Mouse (Mus musculus) small intestine, adult 2 months (tissue): Measurements from ENCODE around the gene Gzmd. TPM values are rescaled to one million over a fixed set of nuclear protein-coding genes. Genes with fewer than 3 reads are reported as not detected.
"Not testable (repeated sequence)": the region's sequence is repeated elsewhere in the genome, so short reads cannot be mapped to it uniquely, and the experiment has no call there.

Source experiments
- H3K27ac ChIP-seq: fragments of 200-500 bp; 2 replicates; pipeline ENCODE4 v1.5.1; 2012; ENCODE audit warnings: low read depth, low read length, control low read depth, inconsistent platforms; ENCODE audit not compliant: insufficient read depth
- H3K27me3 ChIP-seq: fragments of 200-500 bp; 2 replicates; pipeline ENCODE4 v1.6.1; 2012; ENCODE audit warnings: mild to moderate bottlenecking, moderate library complexity, low read length, inconsistent platforms; ENCODE audit not compliant: control insufficient read depth, insufficient read depth
- H3K36me3 ChIP-seq: fragments of 200-500 bp; 2 replicates; pipeline ENCODE4 v1.6.1; 2012; ENCODE audit warnings: mild to moderate bottlenecking, low read length, control low read depth, inconsistent platforms; ENCODE audit not compliant: control insufficient read depth, insufficient read depth
- H3K4me1 ChIP-seq: fragments of 200-500 bp; 2 replicates; pipeline ENCODE4 v1.6.1; 2012; ENCODE audit warnings: low read length, inconsistent platforms, mixed read lengths; ENCODE audit not compliant: control insufficient read depth, insufficient read depth, insufficient read length
- H3K4me3 ChIP-seq: fragments of 200-500 bp; 2 replicates; pipeline ENCODE4 v1.5.1; 2012; ENCODE audit warnings: low read depth, mild to moderate bottlenecking, control low read depth, inconsistent platforms, low read length, moderate library complexity
- CTCF ChIP-seq: fragments of 200-500 bp; IDR thresholded peaks from 2 replicates; pipeline ENCODE4 v1.5.1; 2012; ENCODE audit warnings: low read depth, mild to moderate bottlenecking, control low read depth, inconsistent platforms, low read length, moderate library complexity, mixed read lengths; ENCODE audit not compliant: insufficient replicate concordance, insufficient read length; ENCODE audit errors: extremely low read depth
- POLR2A ChIP-seq: fragments of 200-500 bp; IDR thresholded peaks from 2 replicates; pipeline ENCODE4 v1.6.1; 2012; ENCODE audit warnings: low read depth, mild to moderate bottlenecking, control low read depth, inconsistent platforms, low read length, moderate library complexity
- WGBS: fragments of 180-500 bp; shearing (Covaris S2); methylation state at CpG from one replicate; pipeline ENCODE4 v1.1.7; 2018; 5-methylcytosine and 5-hydroxymethylcytosine counted together
- polyA plus RNA-seq: library from polyadenylated mRNA; depleted of rRNA; stranded (reverse); fragments of >200 nt; gene quantifications from 2 replicates; pipeline ENCODE4 v1.2.3, GENCODE M21; 2012; rRNA removed

The Gzmd gene
- polyA plus RNA-seq = not detected in 2 replicates

DNA sequence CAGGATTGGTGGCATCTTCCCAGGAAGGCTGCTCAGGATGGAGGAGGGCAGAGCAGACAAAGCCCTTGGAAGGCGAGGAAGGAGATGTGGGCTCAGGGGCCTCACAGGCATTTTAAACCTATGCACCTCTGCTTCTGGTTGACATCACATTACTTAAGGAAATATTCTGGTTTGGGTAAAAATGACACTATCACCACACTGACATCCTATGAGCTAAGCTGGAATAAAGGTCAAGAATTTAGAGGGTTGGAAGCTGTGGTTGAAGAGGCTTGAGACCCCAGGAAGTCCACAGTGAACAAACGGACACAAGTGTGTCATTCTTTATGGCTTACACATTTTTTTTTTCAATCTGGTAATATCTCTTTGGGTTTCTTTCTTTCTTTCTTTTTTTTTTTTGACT lies at the start of gene Gzmd:
Gene Gzmd (minus strand): TSS at position 101 of the 400 bp plus-strand sequence.
- H3K4me1 ChIP-seq, H3K36me3 ChIP-seq, H3K27ac ChIP-seq, H3K27me3 ChIP-seq, H3K4me3 ChIP-seq: not testable (repeated sequence)
- whole genome bisulfite sequencing = 72% methylated on average over 2 of the region's 2 CpGs

GRCm38 (mm10) chr14:56177651-56178050 lies 45.2 kb upstream of the Gzmd start:
- 20% methylated on average over 8 of the region's 8 CpGs for WGBS
- H3K4me1 ChIP-seq, H3K27me3 ChIP-seq, H3K36me3 ChIP-seq, H3K27ac ChIP-seq, H3K4me3 ChIP-seq: not testable (repeated sequence)
- peak; percentile 34; the same call in 1 of the 2 replicates for TF ChIP-seq CTCF

- no peak within 1 kb of the TSS for H3K27ac ChIP-seq
- WGBS = 86% methylated on average over 5 of the region's 5 CpGs
- TF ChIP-seq POLR2A (no peak), CTCF (no peak)
- H3K4me3 ChIP-seq = no peak within 1 kb of the TSS
- no peaks in the 10 kb centered on the region for H3K36me3 ChIP-seq
- H3K4me1 ChIP-seq = no peaks in the 10 kb centered on the region
- no peaks in the 10 kb centered on the region for H3K27me3 ChIP-seq
Observed at GRCm38 (mm10) chr14:56174499-56174898, 42.1 kb upstream of the Gzmd start, which contains the start of gene Gzmn. Gzmn (minus strand) TSS chr14:56174599.

DNA sequence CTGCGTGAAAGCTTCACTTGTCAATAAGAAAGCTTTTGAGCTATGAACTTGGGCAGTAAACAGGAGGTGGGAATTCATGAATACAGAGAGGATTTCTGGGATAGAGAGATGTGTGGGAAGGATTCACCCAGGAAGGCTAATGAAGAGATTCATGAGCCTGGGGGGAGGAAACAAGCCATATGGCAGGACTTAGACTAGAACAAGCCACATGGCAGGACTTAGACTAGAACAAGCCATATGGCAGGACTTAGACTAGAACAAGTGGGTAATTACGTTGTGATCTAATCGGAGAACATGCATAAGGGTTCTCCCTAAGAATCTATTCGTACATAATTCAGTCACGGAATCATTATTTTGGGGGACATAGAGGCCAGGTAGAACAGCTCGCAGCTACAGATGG lies 41.0 kb upstream of the Gzmd start:
- WGBS = 92% methylated on average over 6 of the region's 6 CpGs
- Histone ChIP-seq H3K4me3 (no peak overlapping the region), H3K27ac (no peak overlapping the region), H3K4me1 (no peaks in the 10 kb centered on the region), H3K27me3 (no peaks in the 10 kb centered on the region), H3K36me3 (no peaks in the 10 kb centered on the region)
- TF ChIP-seq POLR2A (no peak), CTCF (no peak)

DNA sequence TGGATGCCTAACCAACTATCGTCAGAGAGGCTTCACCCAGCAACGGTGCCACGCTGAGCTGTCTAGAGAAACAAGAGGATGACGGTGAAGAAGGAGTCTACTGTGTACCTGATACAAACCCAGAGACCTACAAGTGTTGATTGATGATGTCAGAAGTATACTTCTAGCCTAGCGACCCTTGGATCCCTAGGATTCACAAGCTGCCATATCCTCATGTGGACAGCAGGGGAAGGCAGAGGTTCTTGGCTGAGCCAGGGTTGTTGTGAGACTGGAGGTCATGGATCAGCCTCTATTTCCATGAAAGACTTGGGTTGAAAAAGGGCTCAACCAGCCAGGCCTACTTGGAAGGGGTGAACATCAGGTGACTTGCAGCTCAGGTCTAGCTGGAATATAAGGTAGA lies 40.3 kb upstream of the Gzmd start:
- no peak overlapping the region for H3K4me3 ChIP-seq
- WGBS = 88% methylated on average over 5 of the region's 5 CpGs
- no peak for TF ChIP-seq CTCF
- TF ChIP-seq POLR2A = no peak
- H3K4me1 ChIP-seq = no peaks in the 10 kb centered on the region
- H3K36me3 ChIP-seq = no peaks in the 10 kb centered on the region
- H3K27ac ChIP-seq = no peak overlapping the region
- no peaks in the 10 kb centered on the region for H3K27me3 ChIP-seq

- H3K4me3 ChIP-seq = no peak overlapping the region
- H3K27me3 ChIP-seq = no peaks in the 10 kb centered on the region
- no peaks in the 10 kb centered on the region for H3K36me3 ChIP-seq
- TF ChIP-seq CTCF = no peak
- no peak for TF ChIP-seq POLR2A
- H3K4me1 ChIP-seq = no peaks in the 10 kb centered on the region
- H3K27ac ChIP-seq = no peak overlapping the region
- WGBS = 70% methylated on average over 6 of the region's 6 CpGs
Observed at GRCm38 (mm10) chr14:56168009-56168408, 35.6 kb upstream of the Gzmd start.

GRCm38 (mm10) chr14:56162109-56162508 lies 29.7 kb upstream of the Gzmd start:
- Histone ChIP-seq H3K27me3 (no peaks in the 10 kb centered on the region), H3K4me3 (no peak overlapping the region), H3K4me1 (no peaks in the 10 kb centered on the region), H3K27ac (no peak overlapping the region), H3K36me3 (no peaks in the 10 kb centered on the region)
- TF ChIP-seq CTCF (no peak), POLR2A (no peak)
- WGBS = 83% methylated on average over 2 of the region's 2 CpGs

GRCm38 (mm10) chr14:56159479-56159878 lies 27.1 kb upstream of the Gzmd start, which contains the start of gene Gzmg:
Gzmg (minus strand) TSS chr14:56159579.
- H3K4me1 ChIP-seq, H3K27me3 ChIP-seq, H3K4me3 ChIP-seq, H3K27ac ChIP-seq, H3K36me3 ChIP-seq: not testable (repeated sequence)
- 77% methylated on average over 2 of the region's 2 CpGs for WGBS

GRCm38 (mm10) chr14:56155340-56155739 lies 22.9 kb upstream of the Gzmd start:
- no peak overlapping the region for H3K27ac ChIP-seq
- H3K4me1 ChIP-seq = no peaks in the 10 kb centered on the region
- H3K36me3 ChIP-seq = no peaks in the 10 kb centered on the region
- H3K4me3 ChIP-seq = no peak overlapping the region
- no peak for TF ChIP-seq POLR2A
- 0 out of 2 replicates have a peak, but pooled peaks have one; percentile 6 for TF ChIP-seq CTCF
- WGBS = 66% methylated on average over 2 of the region's 2 CpGs
- no peaks in the 10 kb centered on the region for H3K27me3 ChIP-seq

DNA sequence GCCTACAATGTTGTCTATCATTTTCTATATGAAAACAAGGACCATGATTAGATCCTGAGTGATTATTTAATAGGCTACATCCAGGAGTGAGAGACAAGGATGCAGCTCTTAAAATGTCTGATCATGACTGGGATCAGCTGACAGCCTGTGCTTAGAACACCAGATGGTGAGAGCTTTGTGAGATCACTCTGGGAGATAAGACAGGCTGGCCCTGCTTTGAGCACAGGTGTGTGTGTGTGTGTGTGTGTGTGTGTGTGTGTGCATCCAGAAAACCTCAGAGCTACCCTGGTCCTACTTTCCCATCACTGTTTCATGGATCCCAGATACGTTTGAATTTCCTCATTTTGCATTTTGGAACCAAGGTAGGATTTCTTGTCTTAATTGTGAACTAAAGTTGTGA lies 1.3 kb upstream of the Gzmd start:
- not testable (repeated sequence) for H3K4me1 ChIP-seq, H3K27ac ChIP-seq, H3K4me3 ChIP-seq, H3K36me3 ChIP-seq, H3K27me3 ChIP-seq
- WGBS = 74% methylated on average over 1 of the region's 1 CpGs
